13 mouse cellular contexts compared by ENCODE assay signal in genomic region chr17:29096851-29097561, GRCm38 (mm10). TPM values are rescaled to one million over a fixed set of nuclear protein-coding genes. Genes with fewer than 3 reads are reported as not detected.
DNase-seq lines count a peak whose midpoint lies in the region; ATAC-seq lines count a peak whose summit lies in the region.
"Had no signal": no experiment of that assay in that cellular context is flagged by ENCODE, and none has a peak within 500 bp of the region (broad histone marks: within the 10 kb centered on the region; RNA-seq: fewer than 3 reads in every experiment).

No protein-coding gene starts in this region.

- WGBS in heart, embryonic 13.5 days, result 57% methylated on average over 7 of the region's 7 CpGs
- WGBS in heart, embryonic 12.5 days, result 60% methylated on average over 7 of the region's 7 CpGs
- 70% methylated on average over 6 of the region's 7 CpGs for WGBS in stomach, embryonic 14.5 days
- WGBS in liver, embryonic 12.5 days (ENCODE audit: insufficient replicate concordance), result 58% methylated on average over 7 of the region's 7 CpGs

- no peak for ATAC-seq in heart, embryonic 13.5 days (ENCODE audit: extremely low read depth, insufficient number of reproducible peaks, low FRiP score, low TSS enrichment)
- no peak for ATAC-seq in heart, embryonic 12.5 days (ENCODE audit: insufficient number of reproducible peaks, low FRiP score)
- ATAC-seq in stomach, embryonic 14.5 days (ENCODE audit: insufficient number of reproducible peaks, insufficient read depth, low FRiP score, low read depth), result no peak
- ATAC-seq in liver, embryonic 12.5 days, result no peak
- ATAC-seq: midbrain, embryonic 16.5 days had no signal

- H3K9ac ChIP-seq in heart, embryonic 13.5 days, result peak overlapping the region; percentile 16; the same call in 1 of the 2 replicates
- no peak overlapping the region for H3K9ac ChIP-seq in heart, embryonic 12.5 days
- no peak overlapping the region for H3K9ac ChIP-seq in stomach, embryonic 14.5 days (replicated peaks; ENCODE audit: low read depth, low read length)
- no peak overlapping the region for H3K9ac ChIP-seq in liver, embryonic 12.5 days
- H3K9ac ChIP-seq: hindbrain, embryonic 13.5 days; neural tube, embryonic 15.5 days had no signal

- peaks cover 22% of the 10 kb centered on the region for H3K27me3 ChIP-seq in heart, embryonic 13.5 days (replicated peaks)
- peaks cover 12% of the 10 kb centered on the region for H3K27me3 ChIP-seq in heart, embryonic 12.5 days (replicated peaks)
- H3K27me3 ChIP-seq in stomach, embryonic 14.5 days (ENCODE audit: control insufficient read depth, insufficient read depth, low read length), result no peaks in the 10 kb centered on the region
- peaks cover 47% of the 10 kb centered on the region for H3K27me3 ChIP-seq in liver, embryonic 12.5 days (replicated peaks)

- peaks cover 20% of the 10 kb centered on the region for H3K4me1 ChIP-seq in heart, embryonic 13.5 days
- peaks cover 22% of the 10 kb centered on the region for H3K4me1 ChIP-seq in heart, embryonic 12.5 days (replicated peaks)
- H3K4me1 ChIP-seq in stomach, embryonic 14.5 days (ENCODE audit: control insufficient read depth, insufficient read depth, low read length), result peaks cover 6% of the 10 kb centered on the region; the same call in 1 of the 2 replicates
- H3K4me1 ChIP-seq in liver, embryonic 12.5 days, result peaks cover 38% of the 10 kb centered on the region

- H3K9me3 ChIP-seq in heart, embryonic 13.5 days, result no peaks in the 10 kb centered on the region
- no peaks in the 10 kb centered on the region for H3K9me3 ChIP-seq in heart, embryonic 12.5 days (replicated peaks)
- H3K9me3 ChIP-seq in stomach, embryonic 14.5 days (ENCODE audit: control insufficient read depth, low read depth, low read length), result no peaks in the 10 kb centered on the region
- H3K9me3 ChIP-seq in liver, embryonic 12.5 days (replicated peaks), result no peaks in the 10 kb centered on the region
- H3K9me3 ChIP-seq: hindbrain, embryonic 13.5 days; neural tube, embryonic 15.5 days had no signal

- no peak overlapping the region for H3K4me2 ChIP-seq in heart, embryonic 13.5 days
- no peak overlapping the region for H3K4me2 ChIP-seq in heart, embryonic 12.5 days
- H3K4me2 ChIP-seq in stomach, embryonic 14.5 days (replicated peaks; ENCODE audit: low read depth, low read length), result 0 out of 2 replicates have a peak overlapping the region, but pooled peaks have one; percentile 10
- no peak overlapping the region for H3K4me2 ChIP-seq in liver, embryonic 12.5 days
- H3K4me2 ChIP-seq: hindbrain, embryonic 13.5 days; neural tube, embryonic 15.5 days had no signal

- peaks cover 20% of the 10 kb centered on the region for H3K36me3 ChIP-seq in heart, embryonic 13.5 days
- peaks cover 22% of the 10 kb centered on the region for H3K36me3 ChIP-seq in heart, embryonic 12.5 days
- H3K36me3 ChIP-seq in stomach, embryonic 14.5 days (ENCODE audit: control insufficient read depth, insufficient read depth, low read length), result no peaks in the 10 kb centered on the region
- no peaks in the 10 kb centered on the region for H3K36me3 ChIP-seq in liver, embryonic 12.5 days

- no peak overlapping the region for H3K27ac ChIP-seq in heart, embryonic 13.5 days (replicated peaks)
- H3K27ac ChIP-seq in heart, embryonic 12.5 days (ENCODE audit: poor library complexity, severe bottlenecking), result no peak overlapping the region
- H3K27ac ChIP-seq in stomach, embryonic 14.5 days (ENCODE audit: low read length), result no peak overlapping the region
- no peak overlapping the region for H3K27ac ChIP-seq in liver, embryonic 12.5 days
- H3K27ac ChIP-seq: hindbrain, embryonic 13.5 days; neural tube, embryonic 15.5 days had no signal

- peak; percentile 44 for DNase-seq in ES-CJ7 (ENCODE audit: low read depth, low spot score)
- DNase-seq in brain, adult 2 months (ENCODE audit: low read depth, low spot score), result peak; percentile 58
- no peak for DNase-seq in layer of hippocampus, postnatal 14 days (ENCODE audit: low spot score in 2 of 2)
- DNase-seq: lung, postnatal 10 days; right cerebral cortex, postnatal 14 days had no signal

- no peak overlapping the region for H3K4me3 ChIP-seq in heart, embryonic 13.5 days
- no peak overlapping the region for H3K4me3 ChIP-seq in heart, embryonic 12.5 days
- H3K4me3 ChIP-seq in stomach, embryonic 14.5 days (ENCODE audit: low read depth, low read length), result no peak overlapping the region
- H3K4me3 ChIP-seq in liver, embryonic 12.5 days, result no peak overlapping the region
- H3K4me3 ChIP-seq: hindbrain, embryonic 13.5 days; neural tube, embryonic 15.5 days had no signal

RNA-seq across cellular contexts. Expression of gene Cdkn1a, which starts 6.2 kb away (rescaled TPM):
- polyA plus RNA-seq in heart, embryonic 13.5 days (2015; fragmentation: Nextera tagmentation; extraction: Ambion mirVana), result 38.5 and 52.3 TPM in 2 replicates
- polyA plus RNA-seq in heart, embryonic 12.5 days (2016; fragmentation: Nextera tagmentation; extraction: Ambion mirVana), result 43.2 and 45.3 TPM in 2 replicates
- 62.0 and 62.6 TPM in 2 replicates for polyA plus RNA-seq in stomach, embryonic 14.5 days (2014; fragmentation: Nextera tagmentation; extraction: Ambion mirVana)
- 8.3 and 9.6 TPM in 2 replicates for polyA plus RNA-seq in liver, embryonic 12.5 days (2016; fragmentation: Nextera tagmentation; extraction: Ambion mirVana)
- total RNA-seq in layer of hippocampus, postnatal 14 days (2021), result 10 to 100 TPM; 24.9 to 26.0 TPM

RNA-seq across cellular contexts. Expression of gene Rab44, which starts 16.9 kb away (rescaled TPM):
- 0.18 and 0.35 TPM in 2 replicates for polyA plus RNA-seq in heart, embryonic 13.5 days (2015; fragmentation: Nextera tagmentation; extraction: Ambion mirVana)
- polyA plus RNA-seq in heart, embryonic 12.5 days (2016; fragmentation: Nextera tagmentation; extraction: Ambion mirVana), result 0.13 TPM in 1 of 2 replicates, not detected in the other
- 0.39 and 0.97 TPM in 2 replicates for polyA plus RNA-seq in stomach, embryonic 14.5 days (2014; fragmentation: Nextera tagmentation; extraction: Ambion mirVana)
- 5.0 and 5.4 TPM in 2 replicates for polyA plus RNA-seq in liver, embryonic 12.5 days (2016; fragmentation: Nextera tagmentation; extraction: Ambion mirVana)
- total RNA-seq in layer of hippocampus, postnatal 14 days (2021), result under 1 TPM; 0.12 to 0.26 TPM
- total RNA-seq: liver, adult 2 months had no signal

Comparison
In these comparisons a context has a peak if more than half of its experiments do, and no peak if none do; other contexts are left out.
1. DNase-seq: peak in ES-CJ7 (single experiment) and brain, adult 2 months (single experiment); none in layer of hippocampus, postnatal 14 days (0 of 2).